Mouse (Mus musculus) hindbrain, embryonic 11.5 days (tissue): ENCODE data around the gene Abcc5. TPM values are rescaled to one million over a fixed set of nuclear protein-coding genes. Genes with fewer than 3 reads are reported as not detected.
"Not testable (repeated sequence)": the region's sequence is repeated elsewhere in the genome, so short reads cannot be mapped to it uniquely, and the experiment has no call there.

Experiments
- ATAC-seq: fragments of 200-750 bp; cut with Nextera tagmentation; 2 replicates; pipeline ENCODE4 v1.8.0; 2017; ENCODE audit warnings: mild to moderate bottlenecking, moderate TSS enrichment, moderate library complexity; ENCODE audit not compliant: low FRiP score
- DNase-seq: peaks from one replicate; pipeline ENCODE4 v3.0.0-alpha.2; 2015; ENCODE audit warnings: low spot score
- H3K27ac ChIP-seq: fragments of 300-500 bp; sonication (generic); 2 replicates; pipeline ENCODE4 v1.5.1; 2014; ENCODE audit warnings: mild to moderate bottlenecking, low read depth, low read length
- H3K27me3 ChIP-seq: fragments of 300-500 bp; sonication (generic); 2 replicates; pipeline ENCODE4 v1.6.1; 2014; ENCODE audit warnings: mild to moderate bottlenecking, low read length, moderate library complexity, mixed read lengths; ENCODE audit not compliant: control insufficient read depth, insufficient read depth
- H3K36me3 ChIP-seq: fragments of 300-500 bp; sonication (generic); 2 replicates; pipeline ENCODE4 v1.6.1; 2014; ENCODE audit warnings: mild to moderate bottlenecking, low read length, moderate library complexity, mixed read lengths; ENCODE audit not compliant: control insufficient read depth, insufficient read depth
- H3K4me1 ChIP-seq: fragments of 300-500 bp; sonication (generic); replicated peaks from 2 replicates; pipeline ENCODE4 v1.6.1; 2014; ENCODE audit warnings: low read length, mixed read lengths; ENCODE audit not compliant: control insufficient read depth, insufficient read depth
- H3K4me2 ChIP-seq: fragments of 300-500 bp; sonication (generic); replicated peaks from 2 replicates; pipeline ENCODE4 v1.6.1; 2014; ENCODE audit warnings: mild to moderate bottlenecking, low read depth, low read length
- H3K4me3 ChIP-seq: fragments of 300-500 bp; sonication (generic); 2 replicates; pipeline ENCODE4 v1.5.1; 2014; ENCODE audit warnings: low read depth, low read length
- H3K9ac ChIP-seq: fragments of 300-500 bp; sonication (generic); 2 replicates; pipeline ENCODE4 v1.6.1; 2014; ENCODE audit warnings: low read depth, low read length
- H3K9me3 ChIP-seq: fragments of 300-500 bp; sonication (generic); 2 replicates; pipeline ENCODE4 v1.6.1; 2016; ENCODE audit warnings: low read length; ENCODE audit not compliant: control insufficient read depth
- WGBS: fragments of 180-500 bp; shearing (Covaris S2); extraction: QIAGEN DNeasy Blood & Tissue Kit; methylation state at CpG from one replicate; pipeline ENCODE4 v1.1.7; 2014; 5-methylcytosine and 5-hydroxymethylcytosine counted together
- polyA plus RNA-seq: library from polyadenylated mRNA; unstranded; fragments of >200 nt; fragmentation: Nextera tagmentation; extraction: Ambion mirVana; gene quantifications from 2 replicates; pipeline ENCODE4 v1.2.1, GENCODE M21; 2014

Gene Abcc5
- polyA plus RNA-seq, 1 experiment from 2014 or later, result 89.9 TPM

- ATAC-seq (no peak), DNase-seq (no peak)
- Histone ChIP-seq H3K9me3 (no peaks in the 10 kb centered on the region), H3K27ac (no peak overlapping the region), H3K4me2 (no peak overlapping the region), H3K4me1 (no peaks in the 10 kb centered on the region), H3K9ac (no peak overlapping the region), H3K27me3 (no peaks in the 10 kb centered on the region), H3K36me3 (no peaks in the 10 kb centered on the region), H3K4me3 (no peak overlapping the region)
- WGBS, result 89% methylated on average over 11 of the region's 11 CpGs
Observed at GRCm38 (mm10) chr16:20395216-20395907, 30.8 kb downstream of the Abcc5 start.

GRCm38 (mm10) chr16:20391753-20392152 lies 34.4 kb downstream of the Abcc5 start:
- H3K36me3 ChIP-seq, result no peaks in the 10 kb centered on the region; the same call in 1 of the 2 replicates
- no peak for ATAC-seq
- WGBS, result 91% methylated on average over 3 of the region's 3 CpGs

GRCm38 (mm10) chr16:20390233-20390632 lies 36.0 kb downstream of the Abcc5 start:
- Histone ChIP-seq H3K4me2 (no peak overlapping the region), H3K27ac (no peak overlapping the region), H3K27me3 (no peaks in the 10 kb centered on the region), H3K36me3 (no peaks in the 10 kb centered on the region; the same call in 1 of the 2 replicates), H3K4me3 (no peak overlapping the region), H3K9me3 (no peaks in the 10 kb centered on the region), H3K4me1 (no peaks in the 10 kb centered on the region), H3K9ac (no peak overlapping the region)
- ATAC-seq (no peak), DNase-seq (no peak)
- WGBS, result 71% methylated on average over 6 of the region's 6 CpGs

More at GRCm38 (mm10) chr16:20391753-20392152, 34.4 kb downstream of the Abcc5 start:
- no peak for DNase-seq
- no peaks in the 10 kb centered on the region for H3K27me3 ChIP-seq
- no peaks in the 10 kb centered on the region for H3K4me1 ChIP-seq
- H3K9me3 ChIP-seq, result no peaks in the 10 kb centered on the region
- H3K27ac ChIP-seq, result no peak overlapping the region
- no peak overlapping the region for H3K4me2 ChIP-seq
- H3K4me3 ChIP-seq, result no peak overlapping the region
- H3K9ac ChIP-seq, result no peak overlapping the region

GRCm38 (mm10) chr16:20381031-20381430 lies 45.2 kb downstream of the Abcc5 start:
- Histone ChIP-seq H3K4me2 (no peak overlapping the region), H3K4me1 (no peaks in the 10 kb centered on the region), H3K27me3 (no peaks in the 10 kb centered on the region), H3K4me3 (no peak overlapping the region), H3K9ac (no peak overlapping the region), H3K27ac (no peak overlapping the region), H3K9me3 (no peaks in the 10 kb centered on the region), H3K36me3 (no peaks in the 10 kb centered on the region)
- whole genome bisulfite sequencing, result 84% methylated on average over 5 of the region's 5 CpGs
- no peak for DNase-seq
- no peak for ATAC-seq

GRCm38 (mm10) chr16:20375341-20375740 lies 50.9 kb downstream of the Abcc5 start:
- H3K4me1 ChIP-seq, result no peaks in the 10 kb centered on the region

GRCm38 (mm10) chr16:20371731-20372130 lies 54.5 kb downstream of the Abcc5 start:
- H3K4me1 ChIP-seq, result no peaks in the 10 kb centered on the region
- no peak overlapping the region for H3K4me3 ChIP-seq
- no peak for DNase-seq
- no peak overlapping the region for H3K27ac ChIP-seq
- H3K36me3 ChIP-seq, result no peaks in the 10 kb centered on the region; the same call in 1 of the 2 replicates
- 85% methylated on average over 4 of the region's 4 CpGs for WGBS
- H3K27me3 ChIP-seq, result no peaks in the 10 kb centered on the region
- no peak for ATAC-seq
- no peak overlapping the region for H3K4me2 ChIP-seq
- H3K9me3 ChIP-seq, result no peaks in the 10 kb centered on the region
- H3K9ac ChIP-seq, result no peak overlapping the region

More at GRCm38 (mm10) chr16:20375341-20375740, 50.9 kb downstream of the Abcc5 start:
- no peaks in the 10 kb centered on the region for H3K27me3 ChIP-seq
- 88% methylated on average over 5 of the region's 5 CpGs for WGBS
- no peak for DNase-seq
- no peaks in the 10 kb centered on the region for H3K9me3 ChIP-seq
- H3K36me3 ChIP-seq, result no peaks in the 10 kb centered on the region
- no peak overlapping the region for H3K4me2 ChIP-seq
- H3K9ac ChIP-seq, result no peak overlapping the region
- H3K27ac ChIP-seq, result no peak overlapping the region
- ATAC-seq, result no peak
- no peak overlapping the region for H3K4me3 ChIP-seq

GRCm38 (mm10) chr16:20368221-20368620 lies 58.0 kb downstream of the Abcc5 start:
- no peaks in the 10 kb centered on the region for H3K4me1 ChIP-seq
- no peak overlapping the region for H3K4me2 ChIP-seq
- no peak overlapping the region for H3K4me3 ChIP-seq
- DNase-seq, result no peak
- no peaks in the 10 kb centered on the region for H3K9me3 ChIP-seq
- ATAC-seq, result no peak
- H3K27me3 ChIP-seq, result no peaks in the 10 kb centered on the region
- H3K27ac ChIP-seq, result no peak overlapping the region
- H3K36me3 ChIP-seq, result peaks cover 4% of the 10 kb centered on the region; the same call in 1 of the 2 replicates
- no peak overlapping the region for H3K9ac ChIP-seq
- WGBS, result 98% methylated on average over 9 of the region's 9 CpGs

- DNase-seq (no peak), ATAC-seq (no peak)
- no peaks in the 10 kb centered on the region for H3K4me1 ChIP-seq
- H3K27ac ChIP-seq, result no peak overlapping the region
- H3K36me3 ChIP-seq, result peaks cover 4% of the 10 kb centered on the region; the same call in 1 of the 2 replicates
- no peaks in the 10 kb centered on the region for H3K9me3 ChIP-seq
- H3K27me3 ChIP-seq, result no peaks in the 10 kb centered on the region
- H3K9ac ChIP-seq, result no peak overlapping the region
- 87% methylated on average over 11 of the region's 11 CpGs for WGBS
- no peak overlapping the region for H3K4me2 ChIP-seq
- no peak overlapping the region for H3K4me3 ChIP-seq
Observed at GRCm38 (mm10) chr16:20362121-20362520, 64.1 kb downstream of the Abcc5 start.

GRCm38 (mm10) chr16:20361496-20361895 lies 64.7 kb downstream of the Abcc5 start:
- WGBS, result 92% methylated on average over 3 of the region's 3 CpGs

More at GRCm38 (mm10) chr16:20361496-20361895, 64.7 kb downstream of the Abcc5 start:
- not testable (repeated sequence) for DNase-seq, H3K27me3 ChIP-seq, ATAC-seq, H3K9me3 ChIP-seq, H3K27ac ChIP-seq, H3K4me2 ChIP-seq, H3K36me3 ChIP-seq, H3K4me1 ChIP-seq, H3K4me3 ChIP-seq, H3K9ac ChIP-seq
